Mouse (Mus musculus): ENCODE measurements around the gene Dclk1.

Gene Dclk1

GRCm38 (mm10) chr3:55461685-55462655, 219.8 kb downstream of the Dclk1 start:
- DNase-seq: no peak

GRCm38 (mm10) chr3:55462904-55463668, 220.9 kb downstream of the Dclk1 start:
- no peak for DNase-seq

GRCm38 (mm10) chr3:55464226-55464625, 222.1 kb downstream of the Dclk1 start:
- no peak for DNase-seq

GRCm38 (mm10) chr3:55465785-55466184, 223.6 kb downstream of the Dclk1 start:
- DNase-seq: no peak

- DNase-seq: no peak
Observed at GRCm38 (mm10) chr3:55466348-55466747, 224.2 kb downstream of the Dclk1 start.

- DNase-seq: no peak
Observed at GRCm38 (mm10) chr3:55472110-55472509, 229.9 kb downstream of the Dclk1 start, which contains the start of gene Gm21954. Gene Gm21954 (minus strand): TSS chr3:55472210.

GRCm38 (mm10) chr3:55473146-55473545, 231.0 kb downstream of the Dclk1 start:
- DNase-seq: no peak

- DNase-seq: no peak
Observed at GRCm38 (mm10) chr3:55476694-55477093, 234.5 kb downstream of the Dclk1 start.

- no peak for DNase-seq
Observed at GRCm38 (mm10) chr3:55479306-55479705, 237.1 kb downstream of the Dclk1 start.

- no peak for DNase-seq
Observed at GRCm38 (mm10) chr3:55481140-55481539, 239.0 kb downstream of the Dclk1 start.

- no peak for DNase-seq
Observed at GRCm38 (mm10) chr3:55483328-55483727, 241.2 kb downstream of the Dclk1 start.

GRCm38 (mm10) chr3:55489231-55489990, 247.2 kb downstream of the Dclk1 start:
- no peak for DNase-seq

- DNase-seq: no peak
Observed at GRCm38 (mm10) chr3:55492021-55492420, 249.9 kb downstream of the Dclk1 start.

GRCm38 (mm10) chr3:55494348-55494747, 252.2 kb downstream of the Dclk1 start:
- DNase-seq: no peak

GRCm38 (mm10) chr3:55495231-55495630, 253.1 kb downstream of the Dclk1 start:
- no peak for DNase-seq

GRCm38 (mm10) chr3:55495866-55496265, 253.7 kb downstream of the Dclk1 start:
- no peak for DNase-seq

GRCm38 (mm10) chr3:55496462-55496941, 254.3 kb downstream of the Dclk1 start:
- no peak for DNase-seq

GRCm38 (mm10) chr3:55499298-55499697, 257.1 kb downstream of the Dclk1 start:
- DNase-seq: no peak

GRCm38 (mm10) chr3:55510198-55510597, 268.0 kb downstream of the Dclk1 start:
- no peak for DNase-seq

- peak; percentile 38 for DNase-seq
Observed at GRCm38 (mm10) chr3:55511658-55512057, 269.5 kb downstream of the Dclk1 start.

- DNase-seq: no peak
Observed at GRCm38 (mm10) chr3:55515966-55516365, 273.8 kb downstream of the Dclk1 start.

- no peak for DNase-seq
Observed at GRCm38 (mm10) chr3:55517454-55518014, 275.4 kb downstream of the Dclk1 start.
